Mouse (Mus musculus): ENCODE data around the gene Inka1. TPM values are rescaled to one million over a fixed set of nuclear protein-coding genes. Genes with fewer than 3 reads are reported as not detected.

Gene Inka1
- total RNA-seq (2023), result 1 to 10 TPM; 4.9 to 6.0 TPM

DNA sequence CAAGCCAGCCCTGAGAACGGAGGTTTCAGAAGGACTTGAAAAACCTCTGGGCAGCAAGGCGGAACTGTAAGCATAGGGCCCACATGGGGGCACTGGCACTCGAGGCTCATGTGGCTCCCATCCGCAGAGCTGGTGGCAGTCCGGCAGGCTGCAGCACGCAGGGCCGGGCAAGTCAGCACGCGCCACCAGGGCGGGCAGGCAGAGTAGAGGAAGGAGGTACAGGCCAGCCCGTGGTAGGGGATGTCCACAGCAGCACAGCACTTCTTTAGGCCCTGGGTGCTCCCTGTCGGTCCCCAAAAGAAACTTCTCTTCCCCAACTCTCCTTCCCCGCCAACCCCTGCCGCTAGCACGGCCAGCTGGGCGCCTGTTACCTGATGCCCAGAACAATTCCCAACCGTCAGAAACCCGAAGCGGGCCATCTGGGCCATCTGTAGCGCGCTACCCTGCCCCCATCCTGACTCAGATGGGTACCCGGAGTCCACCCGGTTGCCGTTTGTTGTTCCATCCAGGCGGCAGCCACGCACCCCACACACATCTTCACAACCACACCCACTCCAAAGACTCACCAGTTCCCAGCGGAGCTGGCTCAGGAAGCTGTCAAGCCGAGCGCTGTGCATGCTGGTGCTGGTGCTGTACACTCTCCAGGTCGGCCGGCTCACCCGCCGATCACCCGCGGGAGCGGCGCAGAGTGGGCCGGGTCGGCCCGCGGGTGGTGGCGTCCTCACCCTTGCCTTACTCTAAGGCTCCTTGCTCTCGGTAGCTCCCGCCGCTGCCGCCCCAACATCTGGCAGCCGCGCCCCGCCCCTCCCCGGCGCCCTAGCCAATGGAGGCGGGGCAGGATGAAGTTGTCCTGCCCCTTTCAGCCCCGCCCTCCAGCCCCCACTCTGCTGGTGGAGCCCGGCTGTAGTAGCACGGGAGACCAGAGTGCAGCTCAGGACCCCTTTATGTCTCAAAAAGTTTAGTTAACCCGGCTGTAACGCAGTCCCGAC lies at the start of gene Inka1:
TSS of gene Inka1 (minus strand) at position 749 of the 989 bp plus-strand sequence.

DNA sequence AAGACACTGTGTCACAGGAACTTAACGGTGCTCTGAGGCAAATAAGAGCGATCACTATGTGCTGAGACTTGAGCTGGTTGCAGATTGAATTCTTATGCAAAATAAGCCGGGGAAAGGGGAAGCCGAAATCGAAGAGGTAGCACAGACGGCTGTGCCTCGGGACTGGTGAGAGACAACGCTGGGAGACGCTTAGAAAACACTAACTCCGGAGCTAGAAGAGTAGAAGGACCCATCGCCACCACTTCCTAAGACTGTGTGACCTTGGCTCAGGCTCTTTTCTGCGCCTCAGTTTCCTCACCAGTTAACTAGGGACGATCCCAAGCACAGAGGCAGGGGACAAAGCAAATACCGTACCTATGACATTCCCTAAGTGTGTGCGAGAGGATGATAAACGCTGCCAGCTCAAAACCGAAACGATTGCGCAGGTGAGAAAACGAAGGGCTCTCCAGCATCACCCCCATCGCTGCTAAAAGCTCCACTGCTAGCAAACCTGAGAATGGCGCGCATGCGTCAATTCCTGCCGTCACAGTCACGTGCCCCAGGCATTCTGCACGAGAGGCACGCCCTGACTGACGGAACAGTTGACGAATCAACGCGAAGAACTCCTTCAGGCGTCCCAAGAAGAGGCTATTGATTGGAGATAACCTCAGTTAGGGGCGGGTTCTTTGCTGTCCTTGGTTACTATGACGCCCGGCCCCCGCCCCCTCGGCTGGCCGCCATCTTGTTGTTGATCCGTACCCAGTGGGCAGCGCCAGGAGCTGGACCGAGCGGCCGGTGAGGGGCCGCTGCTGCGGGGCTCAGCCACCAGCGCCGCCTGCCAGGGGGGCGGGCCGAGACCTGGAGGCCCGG lies 16.5 kb upstream of the Inka1 start, which contains the start of gene Ip6k1:
TSS of gene Ip6k1 (plus strand) at position 580 of the 849 bp plus-strand sequence.

DNA sequence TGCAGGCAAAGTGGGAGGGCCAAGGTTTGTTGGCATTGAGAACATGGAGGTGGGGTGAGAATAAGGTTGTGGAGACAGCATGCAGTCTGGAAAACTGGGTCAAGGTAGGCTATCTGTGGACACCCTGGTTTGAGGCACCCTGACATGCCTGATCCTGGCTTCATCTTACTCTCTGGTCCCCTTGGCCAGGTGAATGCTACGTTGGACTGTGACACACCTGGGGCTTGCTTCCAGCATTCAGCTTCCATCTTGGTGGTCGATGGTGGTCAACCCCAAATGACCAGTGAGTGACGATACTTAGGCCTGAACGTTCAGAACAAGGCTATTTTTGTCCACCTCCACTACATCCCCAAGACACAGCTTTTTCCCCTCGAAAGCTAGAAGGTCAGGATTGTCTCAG lies 10.4 kb upstream of the Inka1 start, which contains the start of gene Gm20662:
TSS of gene Gm20662 (plus strand) at position 301 of the 400 bp plus-strand sequence.

DNA sequence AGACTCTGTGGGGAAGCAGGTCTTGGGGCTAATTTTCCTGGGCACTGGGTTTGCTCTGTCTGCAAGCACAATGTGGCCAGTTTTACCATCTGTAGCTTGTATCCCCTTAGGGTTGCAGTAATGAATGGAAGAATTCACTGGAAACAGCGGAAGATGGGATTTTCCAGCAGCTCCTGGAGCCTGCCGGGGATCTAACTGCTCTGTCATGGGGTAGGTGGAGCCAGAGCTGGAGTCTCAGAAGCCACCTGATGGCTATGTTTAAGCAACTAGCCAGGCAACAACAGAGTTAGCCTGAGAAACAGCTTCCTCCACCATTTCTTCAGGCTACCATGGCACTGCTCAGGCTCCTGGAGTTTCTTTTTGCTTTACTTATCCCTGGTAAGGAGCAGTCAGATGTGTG lies 6.5 kb upstream of the Inka1 start, which contains the start of gene Cdhr4:
TSS of gene Cdhr4 (plus strand) at position 301 of the 400 bp plus-strand sequence.

DNA sequence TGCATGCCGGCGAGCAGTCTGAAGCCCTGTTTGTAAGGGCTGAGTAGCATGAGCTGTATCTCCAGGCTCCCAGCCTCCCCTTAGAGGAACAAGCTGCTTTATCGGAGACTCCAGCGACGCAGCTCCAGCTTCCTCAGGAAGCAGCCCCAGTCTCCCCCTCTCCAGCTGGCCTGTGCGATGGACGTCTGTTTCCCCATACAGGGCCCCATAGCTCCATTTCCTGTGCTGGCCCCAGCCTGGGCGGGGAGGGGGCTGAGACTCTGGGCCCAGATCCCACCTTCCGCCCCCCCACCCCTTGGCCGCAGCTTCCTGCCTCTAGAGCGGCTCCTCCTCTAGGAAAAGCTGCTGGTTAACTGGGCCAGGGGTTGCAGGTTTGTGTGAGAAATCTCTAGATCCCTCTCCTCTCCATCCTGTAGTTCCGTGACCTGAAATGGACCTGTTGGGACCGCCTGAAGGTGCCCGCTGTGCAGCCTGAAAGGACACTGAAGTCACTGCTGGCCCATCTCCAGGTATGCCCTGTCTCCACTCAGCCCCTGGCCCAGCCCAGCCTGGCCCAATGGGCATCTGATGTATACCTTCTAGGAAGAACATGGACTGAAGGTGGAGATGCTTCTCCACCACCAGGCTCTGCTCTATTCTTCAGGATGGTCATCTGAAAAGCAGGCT lies 2.9 kb downstream of the Inka1 start, which contains the start of gene Gm20661:
TSS of gene Gm20661 (plus strand) at position 378 of the 666 bp plus-strand sequence.

DNA sequence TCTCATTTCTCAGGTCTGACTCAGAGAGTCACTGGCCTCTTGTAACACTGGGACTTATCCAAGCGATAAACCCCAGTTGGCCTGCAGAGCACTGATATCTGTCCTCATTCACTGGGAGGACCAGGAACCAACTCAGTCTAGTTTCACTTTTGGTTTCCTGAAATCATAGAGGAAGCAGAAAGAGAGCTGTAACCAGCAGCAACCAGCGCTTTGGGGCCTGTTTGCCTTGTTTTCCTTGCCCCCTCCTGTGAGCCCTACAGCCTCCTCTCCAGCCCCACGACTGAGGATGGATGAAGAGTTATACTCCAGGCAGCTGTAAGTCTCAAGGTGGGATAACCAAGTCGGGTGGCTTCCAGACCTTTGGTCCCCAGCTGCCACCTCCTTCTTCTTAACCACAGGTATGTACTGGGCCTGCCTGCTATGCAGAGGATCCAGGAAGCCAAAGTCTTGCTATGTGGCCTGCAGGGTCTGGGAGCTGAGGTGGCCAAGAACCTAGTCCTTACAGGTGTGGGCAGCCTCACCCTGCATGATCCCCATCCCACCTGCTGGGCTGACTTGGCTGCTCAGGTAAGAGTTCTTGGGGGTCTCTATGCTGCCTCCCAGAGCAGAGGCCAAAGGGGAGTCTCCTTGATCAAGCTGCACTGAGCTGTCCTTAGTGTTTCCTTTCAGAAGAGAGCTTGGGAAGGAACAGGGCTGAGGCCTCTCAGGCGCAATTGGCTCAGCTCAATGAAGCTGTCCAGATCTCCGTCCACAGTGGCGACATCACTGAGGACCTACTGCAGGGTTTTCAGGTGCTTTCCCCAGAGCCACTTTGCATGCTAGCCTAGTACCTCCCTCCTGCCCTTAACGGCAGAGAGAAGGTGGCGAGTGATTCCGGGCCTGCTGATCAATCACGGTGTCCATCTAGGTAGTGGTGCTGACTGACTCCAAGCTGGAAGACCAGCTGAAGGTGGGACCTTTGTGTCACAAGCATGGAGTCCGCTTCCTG lies 10.0 kb downstream of the Inka1 start, which contains the start of gene Uba7:
TSS of gene Uba7 (plus strand) at position 107 of the 988 bp plus-strand sequence.

DNA sequence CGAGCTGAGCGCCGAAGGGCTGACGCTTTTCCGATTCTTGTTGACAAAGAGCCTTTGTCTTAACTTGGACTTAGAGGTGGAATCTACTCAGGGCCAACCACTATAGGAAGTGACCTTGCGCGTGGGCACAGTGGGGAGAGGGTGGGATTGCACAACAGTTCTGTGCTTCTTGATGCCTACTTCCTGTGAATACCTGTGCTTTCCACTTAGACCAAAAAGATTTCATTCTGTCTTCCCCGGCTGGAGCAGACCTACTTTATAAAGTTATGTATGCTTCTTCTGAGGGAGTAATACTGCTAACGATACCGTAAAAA lies 35.8 kb downstream of the Inka1 start, which contains the start of gene Traip:
TSS of gene Traip (plus strand) at position 215 of the 314 bp plus-strand sequence.

DNA sequence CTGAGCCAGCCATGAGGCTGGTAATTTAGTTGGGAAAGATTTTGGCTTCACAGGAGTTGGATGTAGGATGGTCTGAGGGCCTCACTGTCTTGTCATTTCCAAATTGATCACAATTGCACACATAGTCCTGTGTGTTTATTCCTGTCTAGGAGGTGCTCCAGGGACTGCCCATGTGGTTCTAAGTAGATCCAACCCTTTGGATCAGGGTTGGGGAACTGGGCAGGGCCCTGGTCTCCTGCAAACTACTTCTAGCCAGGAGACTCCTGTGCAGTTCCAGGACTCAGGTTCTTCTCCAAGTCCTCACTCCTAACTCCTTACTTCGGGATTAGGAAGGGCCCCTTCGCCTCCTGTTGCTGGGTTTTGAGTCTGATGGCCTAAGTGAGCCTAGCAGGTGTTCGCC lies 50.3 kb downstream of the Inka1 start, which contains the start of gene Camkv:
TSS of gene Camkv (plus strand) at position 301 of the 400 bp plus-strand sequence.

Other genes with a start within 250 kb of the Inka1 start
- gene Rbm5, start 214.9 kb downstream of the Inka1 start, total RNA-seq (2023), result 100 to 1,000 TPM; 397 to 424 TPM
- 100 to 1,000 TPM; 117 to 128 TPM for gene Rbm6, start 112.6 kb downstream of the Inka1 start, total RNA-seq (2023)
- gene Mon1a, start 97.7 kb downstream of the Inka1 start, total RNA-seq (2023), result 10 to 100 TPM; 16.1 to 21.0 TPM
- gene Mst1r, start 79.0 kb downstream of the Inka1 start, total RNA-seq (2023), result under 1 TPM in 1 of 2 experiments, not detected in 1; 0.41 TPM
- not detected for gene Actl11, start 57.4 kb downstream of the Inka1 start, total RNA-seq (2023)
- not detected for gene Camkv, start 50.2 kb downstream of the Inka1 start, total RNA-seq (2023)
- gene Traip, start 35.7 kb downstream of the Inka1 start, total RNA-seq (2023), result 1 to 10 TPM; 5.9 to 9.3 TPM
- gene Uba7, start 10.4 kb downstream of the Inka1 start, total RNA-seq (2023), result 100 to 1,000 TPM; 209 to 244 TPM
- gene Gm20661, start 2.8 kb downstream of the Inka1 start, total RNA-seq (2023), result not detected
- gene Cdhr4, start 6.6 kb upstream of the Inka1 start, total RNA-seq (2023), result under 1 TPM in 1 of 2 experiments, not detected in 1; 0.38 TPM
- gene Gm20662, start 10.5 kb upstream of the Inka1 start, total RNA-seq (2023), result 1 to 10 TPM in 1 of 2 experiments, not detected in 1; 3.6 TPM
- 100 to 1,000 TPM; 133 to 142 TPM for gene Ip6k1, start 16.6 kb upstream of the Inka1 start, total RNA-seq (2023)
- gene Gmppb, start 63.4 kb upstream of the Inka1 start, total RNA-seq (2023), result 10 to 100 TPM; 31.3 to 38.4 TPM
- 10 to 100 TPM in 1 of 2 experiments, 1 to 10 TPM in 1; 7.0 to 12.0 TPM for gene Amigo3, start 67.3 kb upstream of the Inka1 start, total RNA-seq (2023)
- gene Mst1, start 94.6 kb upstream of the Inka1 start, total RNA-seq (2023), result under 1 TPM in 1 of 2 experiments, not detected in 1; 0.23 TPM
- gene Rnf123, start 97.5 kb upstream of the Inka1 start, total RNA-seq (2023), result 100 to 1,000 TPM; 206 to 230 TPM
- 100 to 1,000 TPM; 126 to 158 TPM for gene Apeh, start 108.7 kb upstream of the Inka1 start, total RNA-seq (2023)
- under 1 TPM; 0.21 to 0.49 TPM for gene Bsn, start 204.5 kb upstream of the Inka1 start, total RNA-seq (2023)

All from B cell, adult 67 days (primary cell).